Mouse (Mus musculus) brain, embryonic 14.5 days (tissue): ENCODE data around the gene Galnt10.

Source experiments
- CTCF ChIP-seq: fragments of 200-500 bp; IDR thresholded peaks from 2 replicates; pipeline ENCODE4 v1.5.1; 2012; ENCODE audit warnings: inconsistent platforms, mild to moderate bottlenecking, moderate library complexity, borderline replicate concordance; ENCODE audit not compliant: insufficient read depth, insufficient read length; ENCODE audit errors: extremely low read depth
- POLR2A ChIP-seq: fragments of 200-500 bp; IDR thresholded peaks from 2 replicates; pipeline ENCODE4 v1.6.1; 2012; ENCODE audit warnings: mild to moderate bottlenecking, inconsistent platforms, borderline replicate concordance; ENCODE audit not compliant: poor library complexity, insufficient read depth, insufficient read length, severe bottlenecking; ENCODE audit errors: extremely low read depth

GRCm38 (mm10) chr11:57767171-57767570 is 121.9 kb downstream of the Galnt10 start:
- TF ChIP-seq POLR2A (no peak), CTCF (no peak)
